Mouse (Mus musculus) lung, adult 2 months (tissue): Measurements from ENCODE around the gene Sgo1.

Experiments
- CTCF ChIP-seq: fragments of 200-500 bp; IDR thresholded peaks from 2 replicates; pipeline ENCODE4 v1.5.1; 2011; ENCODE audit warnings: mild to moderate bottlenecking, low read length, control low read depth; ENCODE audit not compliant: insufficient read depth
- POLR2A ChIP-seq: fragments of 200-500 bp; IDR thresholded peaks from 2 replicates; pipeline ENCODE4 v1.6.1; 2011; ENCODE audit warnings: low read depth, mild to moderate bottlenecking, control low read depth, low read length, borderline replicate concordance; ENCODE audit errors: extremely low read depth

GRCm38 (mm10) chr17:53627497-53627896 is 61.6 kb downstream of the Sgo1 start:
- no peak for TF ChIP-seq POLR2A
- no peak for TF ChIP-seq CTCF
